Mouse (Mus musculus): Measurements from ENCODE around the gene Srek1ip1. TPM values are rescaled to one million over a fixed set of nuclear protein-coding genes. Genes with fewer than 3 reads are reported as not detected.

Srek1ip1 gene
- total RNA-seq, 2 experiments from 2014 or later: 10.2 to 16.0 TPM

DNA sequence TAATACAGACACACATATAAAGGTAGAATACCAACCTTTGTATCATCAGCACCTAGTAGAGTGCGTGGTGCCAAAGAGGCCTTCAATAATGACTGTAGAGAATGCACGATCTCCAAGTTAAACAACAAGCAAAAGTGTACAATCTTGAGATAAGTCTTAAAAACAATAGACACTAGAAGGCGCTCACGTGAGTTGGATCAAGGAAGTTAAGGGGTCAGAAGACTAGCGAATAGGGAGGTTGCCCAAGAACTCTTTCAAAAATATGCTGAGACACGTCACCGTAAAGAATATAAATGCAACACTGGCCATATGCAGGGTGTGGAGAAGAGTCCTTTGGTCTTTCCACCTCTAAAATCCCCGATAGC, 24.0 kb downstream of the Srek1ip1 start:
- Histone ChIP-seq H3K4me3 (peak overlapping the region; percentile 77), H3K27ac (peak overlapping the region; percentile 100)
- intact Hi-C loops (cut with DNase I): loop anchor here (5.0 kb wide), 1 partner anchor 589 kb away; the partner anchor contains the start of genes Cenpk and Ppwd1
- no peak for TF ChIP-seq CTCF (IDR thresholded peaks at IDR 0.05)
- DNase-seq: no peak

- peak; percentile 81 for DNase-seq
- H3K27ac ChIP-seq: peak within 1 kb of the TSS; percentile 100
- peak within 1 kb of the TSS; percentile 77 for H3K4me3 ChIP-seq
- no peak for TF ChIP-seq CTCF (IDR thresholded peaks at IDR 0.05)
- intact Hi-C loops (cut with DNase I): loop anchor here (5.0 kb wide), 1 partner anchor 590 kb away; the partner anchor contains the start of genes Cenpk and Ppwd1
Measured at GRCm38 (mm10) chr13:104816635-104817571, 24.6 kb downstream of the Srek1ip1 start, which contains the start of gene Cwc27. TSS of gene Cwc27 (minus strand) at chr13:104817142.

GRCm38 (mm10) chr13:104817696-104818095, 25.4 kb downstream of the Srek1ip1 start:
- TF ChIP-seq CTCF (IDR thresholded peaks at IDR 0.05): no peak
- intact Hi-C loops (cut with DNase I): loop anchor here (5.0 kb wide), 1 partner anchor 590 kb away; the partner anchor contains the start of genes Cenpk and Ppwd1
- DNase-seq: no peak
- Histone ChIP-seq H3K27ac (peak overlapping the region; percentile 100), H3K4me3 (peak overlapping the region; percentile 77)

GRCm38 (mm10) chr13:104821192-104821591, 28.9 kb downstream of the Srek1ip1 start:
- Histone ChIP-seq H3K4me3 (no peak overlapping the region), H3K27ac (no peak overlapping the region)
- TF ChIP-seq CTCF (IDR thresholded peaks at IDR 0.05): no peak
- no peak for DNase-seq
- intact Hi-C loops (cut with DNase I): no loop called here

- no peak overlapping the region for H3K27ac ChIP-seq
- no peak for DNase-seq
- no peak overlapping the region for H3K4me3 ChIP-seq
- TF ChIP-seq CTCF (IDR thresholded peaks at IDR 0.05): no peak
- intact Hi-C loops (cut with DNase I): no loop called here
Measured at GRCm38 (mm10) chr13:104821908-104822307, 29.6 kb downstream of the Srek1ip1 start.

- no peak for DNase-seq
- intact Hi-C loops (cut with DNase I): no loop called here
- H3K4me3 ChIP-seq: no peak overlapping the region
- no peak overlapping the region for H3K27ac ChIP-seq
- TF ChIP-seq CTCF (IDR thresholded peaks at IDR 0.05): no peak
Measured at GRCm38 (mm10) chr13:104822411-104822838, 30.1 kb downstream of the Srek1ip1 start.

- no peak for TF ChIP-seq CTCF (IDR thresholded peaks at IDR 0.05)
- DNase-seq: no peak
- H3K4me3 ChIP-seq: no peak overlapping the region
- intact Hi-C loops (cut with DNase I): no loop called here
- H3K27ac ChIP-seq: no peak overlapping the region
Measured at GRCm38 (mm10) chr13:104825470-104825869, 33.2 kb downstream of the Srek1ip1 start.

DNA sequence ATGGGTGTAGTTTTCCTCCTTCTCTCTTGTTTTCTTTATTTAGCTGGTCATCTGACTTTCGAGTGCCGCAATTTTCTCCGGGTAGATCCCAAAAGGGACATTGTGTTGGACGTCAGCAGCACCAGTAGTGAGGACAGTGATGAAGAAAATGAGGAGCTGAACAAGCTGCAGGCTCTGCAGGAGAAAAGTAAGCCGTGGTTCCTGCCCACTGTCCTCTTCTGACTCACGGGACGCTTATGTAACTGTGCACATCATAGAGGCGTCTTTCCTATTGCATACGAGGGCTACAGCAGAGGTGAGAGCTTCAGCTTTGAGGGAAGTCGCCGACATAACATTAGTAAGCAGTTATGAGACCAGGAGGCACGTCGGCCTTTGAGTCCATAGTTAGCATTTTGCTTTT, 40.5 kb downstream of the Srek1ip1 start:
- no peak for TF ChIP-seq CTCF (IDR thresholded peaks at IDR 0.05)
- intact Hi-C loops (cut with DNase I): no loop called here
- DNase-seq: no peak
- H3K27ac ChIP-seq: no peak overlapping the region
- H3K4me3 ChIP-seq: no peak overlapping the region

DNA sequence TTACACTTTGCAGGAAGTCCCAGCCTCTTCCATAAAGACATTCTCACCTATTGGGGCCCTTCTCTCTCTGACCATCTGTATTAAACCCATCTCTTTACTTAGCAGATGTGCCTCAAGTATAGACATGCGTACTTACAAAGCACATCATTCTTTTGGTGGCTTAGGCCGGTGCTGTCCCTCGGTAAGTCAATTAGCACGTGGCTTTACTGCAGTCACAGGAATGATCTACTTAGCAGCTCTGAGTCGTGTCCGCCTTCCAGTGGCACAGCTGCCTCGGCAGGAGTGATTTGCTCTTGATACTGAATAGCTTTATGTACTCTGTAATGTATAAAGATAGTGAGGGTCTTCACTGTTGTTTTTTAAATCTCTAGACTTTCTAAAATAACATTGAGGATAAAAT, 45.3 kb downstream of the Srek1ip1 start:
- Histone ChIP-seq H3K4me3 (no peak overlapping the region), H3K27ac (no peak overlapping the region)
- DNase-seq: no peak
- intact Hi-C loops (cut with DNase I): no loop called here
- TF ChIP-seq CTCF (IDR thresholded peaks at IDR 0.05): no peak

DNA sequence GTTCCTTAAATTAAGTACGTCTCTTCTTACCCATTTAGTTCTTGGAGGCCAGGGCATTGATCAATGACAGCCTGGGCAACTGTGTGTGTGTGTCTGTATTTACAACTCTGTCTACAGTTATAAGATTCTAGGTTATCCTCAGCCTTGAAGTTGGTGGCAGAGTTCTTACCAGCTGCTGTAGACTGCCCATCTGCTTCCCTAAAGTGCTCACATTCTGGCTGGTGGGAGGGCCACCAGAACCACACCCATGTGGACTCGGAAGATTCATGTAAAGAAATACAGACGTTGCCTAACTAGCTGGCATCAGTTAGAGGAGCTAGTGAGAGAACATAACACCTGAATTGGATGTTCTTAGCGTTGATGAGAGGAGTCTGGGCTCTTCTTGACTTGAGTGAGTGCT, 49.7 kb downstream of the Srek1ip1 start:
- no peak for TF ChIP-seq CTCF (IDR thresholded peaks at IDR 0.05)
- Histone ChIP-seq H3K4me3 (no peak overlapping the region), H3K27ac (no peak overlapping the region)
- intact Hi-C loops (cut with DNase I): no loop called here
- DNase-seq: no peak

GRCm38 (mm10) chr13:104843295-104844089, 51.2 kb downstream of the Srek1ip1 start:
- no peak for DNase-seq
- no peak overlapping the region for H3K4me3 ChIP-seq
- H3K27ac ChIP-seq: no peak overlapping the region
- intact Hi-C loops (cut with DNase I): no loop called here
- no peak for TF ChIP-seq CTCF (IDR thresholded peaks at IDR 0.05)

DNA sequence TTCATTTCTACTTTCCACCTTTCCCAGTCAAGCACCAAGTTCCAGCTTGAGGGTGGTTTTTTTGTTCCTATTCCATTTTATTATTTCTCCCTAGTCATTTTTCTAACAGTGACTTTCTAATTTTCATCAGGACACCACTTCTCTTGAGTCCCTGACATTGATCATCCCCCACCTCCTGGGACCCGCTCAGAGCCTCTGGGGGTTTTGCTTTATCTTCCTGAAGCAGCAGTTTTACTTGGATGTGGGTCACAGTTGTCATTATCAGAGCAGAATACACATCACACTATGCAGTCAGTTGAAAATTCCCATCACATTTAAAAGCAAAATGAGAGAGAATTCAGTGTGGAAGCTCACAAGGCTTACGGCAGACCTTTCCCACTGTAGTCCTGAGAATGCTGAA, 61.4 kb downstream of the Srek1ip1 start:
- intact Hi-C loops (cut with DNase I): no loop called here
- no peak for DNase-seq
- TF ChIP-seq CTCF (IDR thresholded peaks at IDR 0.05): no peak
- Histone ChIP-seq H3K27ac (no peak overlapping the region), H3K4me3 (no peak overlapping the region)
